Mouse (Mus musculus): ENCODE measurements around the gene Map4k2. TPM values are rescaled to one million over a fixed set of nuclear protein-coding genes. Genes with fewer than 3 reads are reported as not detected.

The Map4k2 gene
- polyA plus RNA-seq, 1 experiment = 10.7 TPM

GRCm38 (mm10) chr19:6403869-6404268 is 62.9 kb downstream of the Map4k2 start:
- peaks cover 8% of the 10 kb centered on the region for H3K4me1 ChIP-seq (ENCODE audit: control insufficient read depth, insufficient read depth, low read length)
- H3K27ac ChIP-seq (ENCODE audit: insufficient read depth, low read length) = no peak overlapping the region
- no peaks in the 10 kb centered on the region for H3K9me3 ChIP-seq (replicated peaks; ENCODE audit: control insufficient read depth, insufficient read depth, low read length, poor library complexity, severe bottlenecking)
- TF ChIP-seq POLR2A (IDR thresholded peaks at IDR 0.05; ENCODE audit: insufficient read depth, low read length) (no peak), EP300 (IDR thresholded peaks at IDR 0.05; ENCODE audit: insufficient read depth, low read depth, low read length) (no peak), CTCF (IDR thresholded peaks at IDR 0.05; ENCODE audit: low read depth, low read length) (no peak)
- no peak overlapping the region for H3K4me3 ChIP-seq (ENCODE audit: low read depth, low read length)
- H3K36me3 ChIP-seq (ENCODE audit: control insufficient read depth, insufficient read depth, low read length, poor library complexity, severe bottlenecking) = no peaks in the 10 kb centered on the region
- H3K27me3 ChIP-seq (ENCODE audit: control insufficient read depth, insufficient read depth, low read length, poor library complexity, severe bottlenecking) = no peaks in the 10 kb centered on the region
- no peak overlapping the region for H3K9ac ChIP-seq (ENCODE audit: low read depth, poor library complexity, severe bottlenecking)

Other genes starting within 250 kb of the Map4k2 start
- gene AC131692.1, start 246.7 kb upstream of the Map4k2 start, polyA plus RNA-seq (2011; ENCODE audit: insufficient read depth, insufficient read length, low read depth, missing spikeins) = 5.9 and 6.3 TPM in 2 replicates
- gene Naaladl1, start 235.4 kb upstream of the Map4k2 start, polyA plus RNA-seq (2011; ENCODE audit: insufficient read depth, insufficient read length, low read depth, missing spikeins) = 2.9 and 3.5 TPM in 2 replicates
- gene Sac3d1, start 222.5 kb upstream of the Map4k2 start, polyA plus RNA-seq (2011; ENCODE audit: insufficient read depth, insufficient read length, low read depth, missing spikeins) = 13.5 and 17.6 TPM in 2 replicates
- gene Snx15, start 212.8 kb upstream of the Map4k2 start, polyA plus RNA-seq (2011; ENCODE audit: insufficient read depth, insufficient read length, low read depth, missing spikeins) = 8.6 and 10.0 TPM in 2 replicates
- gene Batf2, start 200.2 kb upstream of the Map4k2 start, polyA plus RNA-seq (2011; ENCODE audit: insufficient read depth, insufficient read length, low read depth, missing spikeins) = not detected in 2 replicates
- gene Arl2, start 199.6 kb upstream of the Map4k2 start, polyA plus RNA-seq (2011; ENCODE audit: insufficient read depth, insufficient read length, low read depth, missing spikeins) = 38.7 and 40.4 TPM in 2 replicates
- not detected in 2 replicates for gene Majin, start 156.7 kb upstream of the Map4k2 start, polyA plus RNA-seq (2011; ENCODE audit: insufficient read depth, insufficient read length, low read depth, missing spikeins)
- 1.0 TPM in 1 of 2 replicates, not detected in the other for gene Gpha2, start 114.8 kb upstream of the Map4k2 start, polyA plus RNA-seq (2011; ENCODE audit: insufficient read depth, insufficient read length, low read depth, missing spikeins)
- 12.2 and 17.1 TPM in 2 replicates for gene Ppp2r5b, start 105.3 kb upstream of the Map4k2 start, polyA plus RNA-seq (2011; ENCODE audit: insufficient read depth, insufficient read length, low read depth, missing spikeins)
- gene Atg2a, start 99.5 kb upstream of the Map4k2 start, polyA plus RNA-seq (2011; ENCODE audit: insufficient read depth, insufficient read length, low read depth, missing spikeins) = 10.9 and 11.1 TPM in 2 replicates
- 81.0 and 81.6 TPM in 2 replicates for gene Ehd1, start 64.4 kb upstream of the Map4k2 start, polyA plus RNA-seq (2011; ENCODE audit: insufficient read depth, insufficient read length, low read depth, missing spikeins)
- gene Cdc42bpg, start 34.7 kb upstream of the Map4k2 start, polyA plus RNA-seq (2011; ENCODE audit: insufficient read depth, insufficient read length, low read depth, missing spikeins) = 57.7 and 60.5 TPM in 2 replicates
- gene Men1, start 6.2 kb upstream of the Map4k2 start, polyA plus RNA-seq (2011; ENCODE audit: insufficient read depth, insufficient read length, low read depth, missing spikeins) = 34.8 and 40.5 TPM in 2 replicates
- 333 and 355 TPM in 2 replicates for gene Sf1, start 22.6 kb downstream of the Map4k2 start, polyA plus RNA-seq (2011; ENCODE audit: insufficient read depth, insufficient read length, low read depth, missing spikeins)
- gene Pygm, start 43.3 kb downstream of the Map4k2 start, polyA plus RNA-seq (2011; ENCODE audit: insufficient read depth, insufficient read length, low read depth, missing spikeins) = 4.1 and 4.6 TPM in 2 replicates
- gene Rasgrp2, start 58.2 kb downstream of the Map4k2 start, polyA plus RNA-seq (2011; ENCODE audit: insufficient read depth, insufficient read length, low read depth, missing spikeins) = 37.9 and 48.6 TPM in 2 replicates
- 5.6 and 7.0 TPM in 2 replicates for gene Nrxn2, start 77.6 kb downstream of the Map4k2 start, polyA plus RNA-seq (2011; ENCODE audit: insufficient read depth, insufficient read length, low read depth, missing spikeins)
- not detected in 2 replicates for gene Slc22a12, start 201.9 kb downstream of the Map4k2 start, polyA plus RNA-seq (2011; ENCODE audit: insufficient read depth, insufficient read length, low read depth, missing spikeins)

Measured in ES-Bruce4 (cell line).